Mouse (Mus musculus): ENCODE data around the gene Nsg1. TPM values are rescaled to one million over a fixed set of nuclear protein-coding genes. Genes with fewer than 3 reads are reported as not detected.

Nsg1 gene
- polyA plus RNA-seq, 2 experiments = 0.71 to 1.5 TPM

DNA sequence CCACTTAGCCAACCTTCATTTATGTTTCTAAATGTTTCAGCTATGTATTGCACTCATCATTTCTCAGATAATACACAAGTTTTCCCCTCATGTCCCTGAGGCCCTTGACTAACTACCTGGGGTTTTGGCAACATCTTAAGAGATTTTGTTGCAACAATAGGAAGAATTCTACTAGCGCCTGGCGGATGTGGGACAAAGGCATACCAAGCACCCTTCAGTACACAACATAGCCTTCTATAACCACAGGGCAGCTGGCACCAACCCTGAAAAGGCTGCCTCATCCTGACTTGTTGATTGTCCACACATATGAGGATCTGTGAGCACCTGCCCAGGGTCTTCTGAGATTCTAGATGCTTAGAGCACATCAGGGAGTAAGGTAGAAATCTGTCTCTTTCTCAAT, 65.4 kb downstream of the Nsg1 start:
- DNase-seq (ENCODE audit: low read depth in 3 of 3, low spot score in 3 of 3) = no peak
- WGBS (ENCODE audit: insufficient replicate concordance) = 74% methylated on average over 2 of the region's 2 CpGs

DNA sequence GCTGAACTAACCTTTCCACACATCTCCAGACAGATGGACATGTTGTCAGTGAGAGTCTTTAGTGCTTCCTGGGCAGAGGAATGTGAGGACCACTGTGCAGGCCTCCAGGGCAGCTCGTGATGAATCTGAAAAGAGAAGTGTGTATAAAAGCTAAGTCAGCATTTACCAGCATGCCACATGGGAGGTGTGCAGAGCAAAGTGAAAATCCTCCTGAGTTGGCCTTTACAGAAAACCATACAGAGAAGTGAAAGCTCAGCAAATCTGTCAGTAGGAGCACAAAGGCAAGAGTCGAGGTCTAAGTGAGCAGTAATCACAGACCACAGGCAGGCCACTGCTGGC, 67.8 kb downstream of the Nsg1 start:
- TF ChIP-seq EP300 (IDR thresholded peaks at IDR 0.05; ENCODE audit: low read depth) = no peak
- TF ChIP-seq CTCF (IDR thresholded peaks at IDR 0.05; ENCODE audit: low read depth) = no peak
- no peak overlapping the region for H3K9ac ChIP-seq (replicated peaks)
- no peaks in the 10 kb centered on the region for H3K9me3 ChIP-seq (ENCODE audit: control insufficient read depth, low read length)
- no peak for ATAC-seq (ENCODE audit: insufficient read depth)
- H3K4me2 ChIP-seq (ENCODE audit: low read depth) = no peak overlapping the region
- no peaks in the 10 kb centered on the region for H3K4me1 ChIP-seq (replicated peaks; ENCODE audit: control insufficient read depth in 2 of 2, insufficient read depth in 2 of 2, low read length in 1 of 2)
- 43% methylated on average over 2 of the region's 2 CpGs for WGBS (ENCODE audit: insufficient replicate concordance)
- no peak overlapping the region for H3K27ac ChIP-seq
- no peak overlapping the region for H3K4me3 ChIP-seq (ENCODE audit: insufficient read depth in 1 of 2, low read depth in 2 of 2, low read length in 2 of 2)
- no peak for DNase-seq (ENCODE audit: low read depth in 3 of 3, low spot score in 3 of 3)
- no peaks in the 10 kb centered on the region for H3K27me3 ChIP-seq (ENCODE audit: control insufficient read depth, insufficient read depth, low read length)
- H3K36me3 ChIP-seq (replicated peaks; ENCODE audit: control insufficient read depth, insufficient read depth, low read depth) = no peaks in the 10 kb centered on the region

More for the DNA sequence above, 65.4 kb downstream of the Nsg1 start:
- no peaks in the 10 kb centered on the region for H3K4me1 ChIP-seq (replicated peaks; ENCODE audit: control insufficient read depth in 2 of 2, insufficient read depth in 2 of 2, low read length in 1 of 2)
- no peak overlapping the region for H3K4me3 ChIP-seq (ENCODE audit: insufficient read depth in 1 of 2, low read depth in 2 of 2, low read length in 2 of 2)
- H3K9me3 ChIP-seq (ENCODE audit: control insufficient read depth, low read length) = no peaks in the 10 kb centered on the region
- TF ChIP-seq EP300 (IDR thresholded peaks at IDR 0.05; ENCODE audit: low read depth) = no peak
- no peak for TF ChIP-seq CTCF (IDR thresholded peaks at IDR 0.05; ENCODE audit: low read depth)
- H3K27me3 ChIP-seq (ENCODE audit: control insufficient read depth, insufficient read depth, low read length) = no peaks in the 10 kb centered on the region
- no peaks in the 10 kb centered on the region for H3K36me3 ChIP-seq (replicated peaks; ENCODE audit: control insufficient read depth, insufficient read depth, low read depth)
- H3K9ac ChIP-seq (replicated peaks) = no peak overlapping the region
- no peak overlapping the region for H3K4me2 ChIP-seq (ENCODE audit: low read depth)
- no peak for ATAC-seq (ENCODE audit: insufficient read depth)
- H3K27ac ChIP-seq = no peak overlapping the region

DNA sequence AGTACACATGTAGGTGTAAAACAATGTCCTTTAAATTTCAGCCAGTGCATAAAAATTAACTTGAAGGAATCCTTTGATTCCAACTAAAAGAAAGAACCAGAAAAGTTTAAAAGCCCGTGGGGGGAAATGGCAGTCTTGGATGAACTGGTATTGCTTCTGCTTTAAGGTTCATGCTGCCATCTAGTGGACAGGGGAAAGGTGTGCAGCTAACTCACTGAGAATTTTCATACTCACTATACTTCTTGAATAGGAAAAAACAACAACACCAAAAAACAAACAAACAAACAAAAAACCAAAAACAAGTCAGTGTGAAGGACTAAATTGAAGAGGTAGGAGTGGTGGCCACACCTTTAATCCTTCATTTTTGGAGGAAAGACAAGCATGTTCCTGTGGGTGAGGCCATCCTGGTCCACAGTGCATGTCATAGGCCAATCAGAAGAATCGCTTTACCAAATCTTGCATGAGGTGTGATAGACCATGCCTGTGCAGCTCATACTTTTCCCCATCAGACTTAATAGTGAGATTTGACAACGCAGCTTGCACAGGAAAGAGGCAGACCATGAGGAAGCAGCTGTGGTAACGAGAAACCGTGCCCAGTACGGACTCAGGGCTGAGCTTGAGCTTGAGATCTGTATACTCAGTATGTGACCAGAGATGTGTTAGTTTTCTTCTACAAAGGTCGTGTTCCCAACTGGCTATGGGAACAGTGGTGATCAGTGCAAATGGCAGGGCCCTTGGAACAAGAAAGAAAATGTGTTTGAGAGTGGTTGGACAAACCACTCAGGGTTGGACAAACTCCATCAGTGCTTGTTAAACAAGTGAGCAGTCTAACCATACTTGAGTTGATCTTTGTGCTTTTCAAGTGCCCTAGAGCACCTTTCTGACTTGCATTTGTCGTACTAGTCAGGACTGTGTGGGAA, 68.4 kb downstream of the Nsg1 start:
- DNase-seq (ENCODE audit: low read depth in 3 of 3, low spot score in 3 of 3) (peak in 2 of 3 experiments; percentile 22 to 23), ATAC-seq (ENCODE audit: insufficient read depth) (no peak)
- WGBS (ENCODE audit: insufficient replicate concordance) = 45% methylated on average over 8 of the region's 8 CpGs
- Histone ChIP-seq H3K9me3 (ENCODE audit: control insufficient read depth, low read length) (no peaks in the 10 kb centered on the region), H3K4me3 (ENCODE audit: insufficient read depth in 1 of 2, low read depth in 2 of 2, low read length in 2 of 2) (no peak overlapping the region), H3K36me3 (replicated peaks; ENCODE audit: control insufficient read depth, insufficient read depth, low read depth) (no peaks in the 10 kb centered on the region), H3K27ac (no peak overlapping the region), H3K9ac (replicated peaks) (no peak overlapping the region), H3K4me2 (ENCODE audit: low read depth) (no peak overlapping the region), H3K4me1 (replicated peaks; ENCODE audit: control insufficient read depth in 2 of 2, insufficient read depth in 2 of 2, low read length in 1 of 2) (no peaks in the 10 kb centered on the region), H3K27me3 (ENCODE audit: control insufficient read depth, insufficient read depth, low read length) (no peaks in the 10 kb centered on the region)
- TF ChIP-seq CTCF (IDR thresholded peaks at IDR 0.05; ENCODE audit: low read depth) (peak; percentile 69), EP300 (IDR thresholded peaks at IDR 0.05; ENCODE audit: low read depth) (no peak)

GRCm38 (mm10) chr5:38090581-38090980, 69.1 kb downstream of the Nsg1 start:
- no peak for DNase-seq (ENCODE audit: low read depth in 3 of 3, low spot score in 3 of 3)
- Histone ChIP-seq H3K36me3 (replicated peaks; ENCODE audit: control insufficient read depth, insufficient read depth, low read depth) (no peaks in the 10 kb centered on the region), H3K4me1 (replicated peaks; ENCODE audit: control insufficient read depth in 2 of 2, insufficient read depth in 2 of 2, low read length in 1 of 2) (no peaks in the 10 kb centered on the region), H3K9ac (replicated peaks) (no peak overlapping the region), H3K9me3 (ENCODE audit: control insufficient read depth, low read length) (no peaks in the 10 kb centered on the region), H3K4me3 (ENCODE audit: insufficient read depth in 1 of 2, low read depth in 2 of 2, low read length in 2 of 2) (no peak overlapping the region), H3K27ac (no peak overlapping the region), H3K4me2 (ENCODE audit: low read depth) (no peak overlapping the region), H3K27me3 (ENCODE audit: control insufficient read depth, insufficient read depth, low read length) (no peaks in the 10 kb centered on the region)
- ATAC-seq (ENCODE audit: insufficient read depth) = no peak
- TF ChIP-seq EP300 (IDR thresholded peaks at IDR 0.05; ENCODE audit: low read depth) = no peak
- TF ChIP-seq CTCF (IDR thresholded peaks at IDR 0.05; ENCODE audit: low read depth) = no peak
- WGBS (ENCODE audit: insufficient replicate concordance) = 67% methylated on average over 3 of the region's 3 CpGs

- Histone ChIP-seq H3K9ac (replicated peaks) (no peak overlapping the region), H3K4me2 (ENCODE audit: low read depth) (no peak overlapping the region), H3K27ac (no peak overlapping the region), H3K36me3 (replicated peaks; ENCODE audit: control insufficient read depth, insufficient read depth, low read depth) (no peaks in the 10 kb centered on the region), H3K27me3 (ENCODE audit: control insufficient read depth, insufficient read depth, low read length) (no peaks in the 10 kb centered on the region), H3K9me3 (ENCODE audit: control insufficient read depth, low read length) (no peaks in the 10 kb centered on the region), H3K4me3 (ENCODE audit: insufficient read depth in 1 of 2, low read depth in 2 of 2, low read length in 2 of 2) (no peak overlapping the region), H3K4me1 (replicated peaks; ENCODE audit: control insufficient read depth in 2 of 2, insufficient read depth in 2 of 2, low read length in 1 of 2) (no peaks in the 10 kb centered on the region)
- DNase-seq (ENCODE audit: low read depth in 3 of 3, low spot score in 3 of 3) (no peak), ATAC-seq (ENCODE audit: insufficient read depth) (no peak)
- TF ChIP-seq EP300 (IDR thresholded peaks at IDR 0.05; ENCODE audit: low read depth) (no peak), CTCF (IDR thresholded peaks at IDR 0.05; ENCODE audit: low read depth) (no peak)
- WGBS (ENCODE audit: insufficient replicate concordance) = 68% methylated on average over 3 of the region's 3 CpGs
These were observed 69.6 kb downstream of the Nsg1 start for GRCm38 (mm10) chr5:38090111-38090510.

Other genes starting within 250 kb of the Nsg1 start
- 6.4 and 8.0 TPM in 2 replicates for gene Stx18, start 121.2 kb downstream of the Nsg1 start, polyA plus RNA-seq (2012; rRNA removed)
- gene Stx18, start 121.2 kb downstream of the Nsg1 start, polyA plus RNA-seq (2014; fragmentation: Nextera tagmentation; extraction: Ambion mirVana) = 12.6 and 14.7 TPM in 2 replicates
- 3.4 and 3.5 TPM in 2 replicates for gene Zbtb49, start 60.5 kb upstream of the Nsg1 start, polyA plus RNA-seq (2012; rRNA removed)
- 2.2 and 2.3 TPM in 2 replicates for gene Zbtb49, start 60.5 kb upstream of the Nsg1 start, polyA plus RNA-seq (2014; fragmentation: Nextera tagmentation; extraction: Ambion mirVana)
- gene Lyar, start 60.6 kb upstream of the Nsg1 start, polyA plus RNA-seq (2012; rRNA removed) = 19.1 and 44.6 TPM in 2 replicates
- gene Lyar, start 60.6 kb upstream of the Nsg1 start, polyA plus RNA-seq (2014; fragmentation: Nextera tagmentation; extraction: Ambion mirVana) = 64.2 and 66.3 TPM in 2 replicates
- gene Tmem128, start 100.3 kb upstream of the Nsg1 start, polyA plus RNA-seq (2012; rRNA removed) = 24.0 and 26.7 TPM in 2 replicates
- 49.5 and 51.8 TPM in 2 replicates for gene Tmem128, start 100.3 kb upstream of the Nsg1 start, polyA plus RNA-seq (2014; fragmentation: Nextera tagmentation; extraction: Ambion mirVana)
- not detected in 2 replicates for gene Otop1, start 116.1 kb upstream of the Nsg1 start, polyA plus RNA-seq (2012; rRNA removed)
- not detected in 2 replicates for gene Otop1, start 116.1 kb upstream of the Nsg1 start, polyA plus RNA-seq (2014; fragmentation: Nextera tagmentation; extraction: Ambion mirVana)
- not detected in 2 replicates for gene Drd5, start 159.5 kb upstream of the Nsg1 start, polyA plus RNA-seq (2012; rRNA removed)
- not detected in 2 replicates for gene Drd5, start 159.5 kb upstream of the Nsg1 start, polyA plus RNA-seq (2014; fragmentation: Nextera tagmentation; extraction: Ambion mirVana)

All from liver, embryonic 14.5 days (tissue).